Mouse (Mus musculus) lung, postnatal 4 days (tissue): ENCODE measurements around the gene Mon2.

Experiments
- DNase-seq, 2 experiments: peaks; one replicate each; pipeline ENCODE4 v3.0.0; 2021

The Mon2 gene

DNA sequence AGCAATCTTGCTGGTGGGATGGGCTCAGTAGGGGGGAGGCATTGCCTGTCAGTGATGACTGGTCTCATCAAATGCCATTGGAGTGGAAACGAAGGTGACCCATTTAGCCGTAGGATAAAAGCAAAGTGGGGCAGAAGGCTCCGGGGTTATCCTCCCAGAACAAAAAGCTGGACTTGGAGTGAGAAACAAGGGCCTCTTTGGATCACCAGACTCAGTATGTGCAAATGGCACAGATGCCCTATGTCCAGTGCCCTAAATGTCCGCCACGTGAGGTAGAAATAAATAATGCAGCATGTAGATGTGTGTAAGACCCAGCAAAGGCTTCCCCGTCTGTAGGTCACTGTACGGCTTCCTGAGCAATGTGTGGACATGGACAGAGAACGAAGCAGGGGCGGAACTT lies 113.7 kb downstream of the Mon2 start:
- peak in 1 of 2 experiments; percentile 11 for DNase-seq

DNA sequence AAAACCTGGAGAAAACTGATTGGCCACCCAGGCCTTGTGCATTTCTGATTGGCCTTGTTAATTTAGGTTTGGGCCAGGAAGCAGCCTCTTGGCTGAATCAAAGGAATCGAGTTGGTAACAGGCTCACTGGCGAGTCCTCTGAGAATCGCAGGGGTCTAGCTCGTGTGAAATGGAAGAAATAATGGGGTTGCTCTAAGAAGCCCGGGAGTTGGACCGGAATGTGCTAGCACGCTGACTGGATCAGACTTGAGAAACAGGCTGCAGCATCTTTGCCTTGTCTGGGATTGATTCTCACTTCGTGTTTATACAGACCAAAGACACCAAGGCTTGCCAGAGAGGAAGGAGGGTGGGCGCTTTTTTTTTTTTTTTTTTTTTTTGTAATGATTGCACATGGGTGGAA lies 114.8 kb downstream of the Mon2 start:
- DNase-seq = peak in 1 of 2 experiments; percentile 27

DNA sequence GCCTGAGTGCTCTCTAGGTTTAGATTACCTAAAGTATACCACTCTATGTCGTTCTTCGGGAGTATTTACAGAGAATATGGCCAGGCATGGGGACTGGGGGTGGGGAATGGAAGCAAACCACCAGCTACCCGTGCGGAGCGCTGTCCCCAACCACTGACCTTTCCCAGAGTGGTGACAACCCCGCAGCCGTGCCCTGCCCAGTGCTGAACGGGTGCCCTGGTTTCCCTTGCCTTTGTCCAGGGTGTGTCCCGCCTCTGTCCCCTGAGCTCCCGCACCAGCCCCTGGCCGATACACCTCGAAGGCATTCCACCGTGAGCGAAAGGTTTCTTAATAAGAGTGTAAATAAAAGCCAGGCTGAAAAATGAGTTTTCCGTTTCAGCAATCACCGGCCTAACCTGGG lies 115.6 kb downstream of the Mon2 start:
- peak in 1 of 2 experiments; percentile 27 for DNase-seq

DNA sequence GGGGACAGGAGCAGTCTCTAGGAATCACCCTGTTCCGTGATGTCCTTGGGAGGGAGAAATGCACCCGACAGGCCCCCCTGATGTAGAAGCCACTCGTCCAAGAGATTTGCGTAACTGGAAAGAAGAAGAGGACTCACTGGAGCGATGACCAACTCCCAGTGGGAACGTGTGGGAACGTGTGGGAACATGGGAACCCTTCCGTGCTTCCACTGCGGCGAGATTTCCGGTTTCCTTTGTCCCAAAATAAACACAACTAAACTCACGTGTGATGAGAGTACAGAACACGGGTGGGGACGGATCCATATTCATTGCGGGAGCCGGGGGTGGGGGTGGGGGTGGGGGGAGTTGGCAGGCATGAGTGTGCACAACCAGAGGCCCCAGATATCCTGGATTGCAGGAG lies 116.1 kb downstream of the Mon2 start:
- peak in 1 of 2 experiments; percentile 21 for DNase-seq

DNA sequence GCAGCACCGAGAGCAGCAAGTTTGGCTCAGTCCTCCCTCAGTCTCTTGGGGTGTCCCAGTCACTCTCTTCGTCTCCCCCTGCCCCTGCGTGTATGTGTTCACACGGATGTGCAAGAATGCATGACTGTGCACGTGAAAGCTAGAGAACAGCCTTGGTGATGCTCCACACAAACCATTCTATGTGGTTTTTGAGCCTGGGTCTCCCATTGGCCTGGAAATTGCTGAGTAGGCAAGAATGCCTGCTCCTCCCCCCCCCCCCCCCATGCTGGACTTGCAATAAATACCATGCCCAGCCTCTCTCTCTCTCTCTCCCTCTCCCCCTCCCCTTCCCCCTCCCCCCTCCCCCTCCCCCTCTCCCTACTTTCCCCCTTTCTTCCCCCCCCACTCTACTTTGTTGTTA lies 117.6 kb downstream of the Mon2 start:
- DNase-seq = no peak

DNA sequence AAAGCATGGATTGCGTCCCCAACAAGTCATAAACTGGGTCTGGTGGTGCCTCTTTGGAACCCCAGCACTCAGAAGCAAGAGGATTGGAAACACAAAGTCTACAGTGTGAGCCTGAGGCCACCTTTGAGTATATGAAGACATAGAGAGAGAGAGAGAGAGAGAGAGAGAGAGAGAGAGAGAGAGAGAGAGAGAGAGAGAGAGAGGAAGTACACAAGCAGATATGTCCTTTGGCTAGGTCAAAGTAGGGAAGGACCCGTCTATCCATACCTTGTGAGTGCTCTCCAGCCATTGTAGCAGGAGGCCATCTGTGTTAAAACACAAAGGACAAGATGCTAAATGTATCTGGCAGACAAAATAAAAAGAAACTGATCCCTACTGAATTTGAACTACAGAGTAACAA lies 118.4 kb downstream of the Mon2 start:
- no peak for DNase-seq

- DNase-seq = no peak
These were observed 122.7 kb downstream of the Mon2 start for GRCm38 (mm10) chr10:122953576-122953975.

GRCm38 (mm10) chr10:122950966-122951365 lies 125.3 kb downstream of the Mon2 start:
- DNase-seq = no peak

- DNase-seq = no peak
These were observed 131.4 kb downstream of the Mon2 start for GRCm38 (mm10) chr10:122944888-122945287.

- DNase-seq = no peak
These were observed 132.5 kb downstream of the Mon2 start for GRCm38 (mm10) chr10:122943824-122944223.

GRCm38 (mm10) chr10:122942771-122943170 lies 133.5 kb downstream of the Mon2 start:
- no peak for DNase-seq
